Mouse (Mus musculus) CH12.LX (cell line): ENCODE data around the gene Slc22a20. TPM values are rescaled to one million over a fixed set of nuclear protein-coding genes. Genes with fewer than 3 reads are reported as not detected.

ENCODE experiments used
- DNase-seq: peaks from one replicate; pipeline ENCODE4 v3.0.0-alpha.2; 2013; ENCODE audit errors: extremely low read depth
- H3K27ac ChIP-seq: 2 replicates; pipeline ENCODE4 v1.5.1; 2012; ENCODE audit warnings: low read depth, mild to moderate bottlenecking, control low read depth, moderate library complexity; ENCODE audit not compliant: insufficient read depth
- H3K27me3 ChIP-seq: replicated peaks from 2 replicates; pipeline ENCODE3; 2012; ENCODE audit warnings: inconsistent platforms
- H3K36me3 ChIP-seq, 2 experiments: replicated peaks in 1 of 2; 2 replicates each; pipeline versions ENCODE3 to v1.6.1; 2012; ENCODE audit warnings: inconsistent platforms in 1 of 2, low read length in 1 of 2, mild to moderate bottlenecking in 1 of 2, mixed read lengths in 1 of 2, moderate library complexity in 1 of 2; ENCODE audit not compliant: control insufficient read depth in 1 of 2, insufficient read depth in 1 of 2
- H3K4me1 ChIP-seq, 2 experiments: 2 replicates each; pipeline ENCODE4 v1.6.1; 2012; ENCODE audit warnings: inconsistent platforms in 1 of 2, moderate library complexity in 1 of 2; ENCODE audit not compliant: insufficient read depth in 2 of 2, control insufficient read depth in 1 of 2
- H3K4me2 ChIP-seq: 2 replicates; pipeline ENCODE4 v1.6.1; 2012; ENCODE audit warnings: low read depth, mild to moderate bottlenecking, control low read depth; ENCODE audit not compliant: poor library complexity, insufficient read depth, severe bottlenecking
- H3K4me3 ChIP-seq, 3 experiments: fragments of 150-350 bp in 1 of 3; sonication (generic) in 1 of 3; replicated peaks in 1 of 3; 2 replicates each; pipeline versions ENCODE3 to v1.5.1; 2011 to 2012; ENCODE audit warnings: low read depth in 2 of 3, low read length in 2 of 3, mild to moderate bottlenecking in 2 of 3, moderate library complexity in 2 of 3, control low read depth in 1 of 3, improper control_type of control experiment in 1 of 3, inconsistent platforms in 1 of 3, mixed read lengths in 1 of 3; ENCODE audit not compliant: poor library complexity in 1 of 3
- H3K79me2 ChIP-seq: replicated peaks from 2 replicates; pipeline ENCODE4 v1.6.1; 2012; ENCODE audit warnings: mild to moderate bottlenecking, moderate library complexity; ENCODE audit not compliant: control insufficient read depth, poor library complexity, insufficient read depth, severe bottlenecking; ENCODE audit errors: extremely low read depth
- H3K9ac ChIP-seq: 2 replicates; pipeline ENCODE4 v1.6.1; 2012; ENCODE audit warnings: low read depth, mild to moderate bottlenecking, control low read depth, moderate library complexity; ENCODE audit not compliant: insufficient read depth
- H3K9me3 ChIP-seq: replicated peaks from 2 replicates; pipeline ENCODE3; 2012; ENCODE audit warnings: low read length, inconsistent platforms, mixed read lengths
- BHLHE40 ChIP-seq: IDR thresholded peaks from 2 replicates; pipeline ENCODE4 v1.6.1; 2011; ENCODE audit warnings: mild to moderate bottlenecking, low read depth, low read length, improper control_type of control experiment
- CHD1 ChIP-seq: IDR thresholded peaks from 2 replicates; pipeline ENCODE4 v1.6.1; 2012; ENCODE audit warnings: low read depth, low read length, improper control_type of control experiment, inconsistent platforms
- CHD2 ChIP-seq: IDR thresholded peaks from 2 replicates; pipeline ENCODE4 v1.6.1; 2011; ENCODE audit warnings: low read length, improper control_type of control experiment
- E2F4 ChIP-seq: IDR thresholded peaks from 2 replicates; pipeline ENCODE4 v1.6.1; 2011; ENCODE audit warnings: low read depth, low read length, improper control_type of control experiment; ENCODE audit not compliant: insufficient replicate concordance
- ELF1 ChIP-seq: IDR thresholded peaks from 2 replicates; pipeline ENCODE4 v1.6.1; 2014; ENCODE audit warnings: low read depth, mild to moderate bottlenecking, inconsistent platforms, low read length, improper control_type of control experiment
- EP300 ChIP-seq: IDR thresholded peaks from 2 replicates; pipeline ENCODE4 v1.6.1; 2011; ENCODE audit warnings: low read length, improper control_type of control experiment
- GABPA ChIP-seq: IDR thresholded peaks from 2 replicates; pipeline ENCODE4 v1.6.1; 2012; ENCODE audit warnings: low read depth, low read length, improper control_type of control experiment, inconsistent platforms; ENCODE audit not compliant: insufficient replicate concordance
- HCFC1 ChIP-seq: IDR thresholded peaks from 2 replicates; pipeline ENCODE4 v1.6.1; 2012; ENCODE audit warnings: low read depth, mild to moderate bottlenecking, inconsistent platforms, low read length, improper control_type of control experiment
- IRF4 ChIP-seq: IDR thresholded peaks from 2 replicates; pipeline ENCODE4 v1.6.1; 2014; ENCODE audit warnings: low read depth, mild to moderate bottlenecking, inconsistent platforms, low read length, improper control_type of control experiment
- JUND ChIP-seq: conservative IDR thresholded peaks from 2 replicates; pipeline ENCODE4 v1.6.1; 2011; ENCODE audit warnings: low read depth, low read length, improper control_type of control experiment
- MXI1 ChIP-seq: IDR thresholded peaks from 2 replicates; pipeline ENCODE4 v1.6.1; 2011; ENCODE audit warnings: mild to moderate bottlenecking, low read depth, low read length, improper control_type of control experiment
- NELFE ChIP-seq: IDR thresholded peaks from 2 replicates; pipeline ENCODE4 v1.6.1; 2011; ENCODE audit warnings: low read depth, low read length, improper control_type of control experiment
- NRF1 ChIP-seq: IDR thresholded peaks from 2 replicates; pipeline ENCODE4 v1.6.1; 2014; ENCODE audit warnings: low read depth, mild to moderate bottlenecking, inconsistent platforms, low read length, improper control_type of control experiment, moderate library complexity
- POLR2A ChIP-seq: IDR thresholded peaks from 2 replicates; pipeline ENCODE4 v1.6.1; 2011; ENCODE audit warnings: low read depth, mild to moderate bottlenecking, improper control_type of control experiment, low read length
- RAD21 ChIP-seq: IDR thresholded peaks from 2 replicates; pipeline ENCODE4 v1.6.1; 2011; ENCODE audit warnings: low read depth, mild to moderate bottlenecking, low read length, improper control_type of control experiment, moderate library complexity
- RCOR1 ChIP-seq: conservative IDR thresholded peaks from 2 replicates; pipeline ENCODE4 v1.6.1; 2012; ENCODE audit warnings: low read depth, mild to moderate bottlenecking, inconsistent platforms, low read length, improper control_type of control experiment
- SIN3A ChIP-seq: IDR thresholded peaks from 2 replicates; pipeline ENCODE4 v1.6.1; 2012; ENCODE audit warnings: low read length, improper control_type of control experiment, inconsistent platforms
- UBTF ChIP-seq: IDR thresholded peaks from 2 replicates; pipeline ENCODE4 v1.6.1; 2012; ENCODE audit warnings: low read depth, mild to moderate bottlenecking, inconsistent platforms, low read length, improper control_type of control experiment, moderate library complexity
- ZKSCAN1 ChIP-seq: IDR thresholded peaks from 2 replicates; pipeline ENCODE4 v1.6.1; 2012; ENCODE audit warnings: low read depth, inconsistent platforms, low read length, improper control_type of control experiment, borderline replicate concordance
- dilution Hi-C: fragments of 300-500 bp; cut with MboI; formaldehyde crosslinking; loops from 2 replicates; pipeline ENCODE4 v1.14.3; 2020; ENCODE audit warnings: low sequenced_read_pairs; ENCODE audit not compliant: extremely low pct_unique_long_range_greater_than_20kb, extremely low pct_ligation_motif_present
- in situ Hi-C: fragments of 300-500 bp; cut with MboI; formaldehyde crosslinking; loops from 3 replicates; pipeline ENCODE4 v1.14.3; 2019; ENCODE audit warnings: low sequenced_read_pairs, low pct_ligation_motif_present, low pct_unique_long_range_greater_than_20kb, mixed read lengths
- polyA plus RNA-seq: library from polyadenylated mRNA; unstranded; fragments of >175 nt; gene quantifications from 2 replicates; pipeline ENCODE4 v1.2.1, GENCODE M21; 2012; ENCODE audit warnings: low read depth; ENCODE audit not compliant: insufficient read length
- total RNA-seq, 2 experiments: library from RNA; depleted of rRNA; stranded (reverse); fragments of 300-350 nt in 1 of 2; fragments of >200 nt in 1 of 2; gene quantifications; 2 replicates each; pipeline ENCODE4 v1.2.3; 2012 to 2014

Gene Slc22a20
- total and polyA plus RNA-seq, 3 experiments: not detected

- dilution Hi-C loops (no loop called here), in situ Hi-C loops (no loop called here)
- no peak overlapping the region for H3K9ac ChIP-seq
- no peaks in the 10 kb centered on the region for H3K9me3 ChIP-seq
- H3K4me3 ChIP-seq: no peak overlapping the region
- H3K27me3 ChIP-seq: no peaks in the 10 kb centered on the region
- no peak overlapping the region for H3K4me2 ChIP-seq
- TF ChIP-seq EP300 (no peak), RCOR1 (no peak), BHLHE40 (no peak), CHD2 (no peak), IRF4 (no peak), MXI1 (no peak), HCFC1 (no peak), ZKSCAN1 (no peak), UBTF (no peak), NRF1 (no peak)
- peaks cover 33 to 67% of the 10 kb centered on the region in 2 experiments for H3K36me3 ChIP-seq
- H3K4me1 ChIP-seq: no peaks in the 10 kb centered on the region; a peak in 1 of 4 replicates
- no peak for DNase-seq
- H3K79me2 ChIP-seq: no peaks in the 10 kb centered on the region
- H3K27ac ChIP-seq: no peak overlapping the region
These were observed 19.6 kb upstream of the Slc22a20 start for GRCm38 (mm10) chr19:6005541-6005940.

- Histone ChIP-seq H3K27ac (no peak overlapping the region), H3K4me1 (peaks cover 0 to 12% of the 10 kb centered on the region in 2 experiments; a peak in 2 of 4 replicates), H3K27me3 (no peaks in the 10 kb centered on the region), H3K36me3 (peaks cover 29 to 63% of the 10 kb centered on the region in 2 experiments), H3K79me2 (no peaks in the 10 kb centered on the region), H3K4me2 (no peak overlapping the region), H3K4me3 (no peak overlapping the region), H3K9me3 (peaks cover 3% of the 10 kb centered on the region)
- in situ Hi-C loops: no loop called here
- no peak for TF ChIP-seq UBTF
- no peak for TF ChIP-seq E2F4
- no peak for TF ChIP-seq SIN3A
- TF ChIP-seq HCFC1: no peak
- no peak for TF ChIP-seq ELF1
- no peak for TF ChIP-seq NELFE
- TF ChIP-seq POLR2A: no peak
- TF ChIP-seq BHLHE40: no peak
- TF ChIP-seq, all 38 proteins: peak for 0
- no peak for DNase-seq
- H3K9ac ChIP-seq: no peak overlapping the region
- dilution Hi-C loops: no loop called here
These were observed 14.0 kb upstream of the Slc22a20 start for GRCm38 (mm10) chr19:5999969-6000368.

DNA sequence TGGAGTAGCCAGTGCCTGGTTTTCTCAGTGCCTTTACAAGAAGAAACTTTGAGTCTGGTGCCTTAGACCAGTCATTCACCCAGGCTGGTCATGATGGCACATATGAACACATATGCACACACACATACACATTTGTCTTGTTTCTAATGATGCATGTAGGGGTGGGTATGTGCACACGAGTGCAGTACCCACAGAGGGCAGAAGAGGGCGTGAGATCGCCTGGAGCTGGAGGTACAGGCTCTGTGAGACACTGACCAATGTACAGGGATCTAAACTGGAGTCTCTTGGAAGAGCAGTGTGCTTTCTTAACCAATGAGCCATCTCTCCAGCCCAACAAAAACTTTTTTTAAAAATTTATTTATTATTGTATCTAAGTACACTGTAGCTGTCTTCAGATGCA, 12.2 kb upstream of the Slc22a20 start:
- Histone ChIP-seq H3K27me3 (no peaks in the 10 kb centered on the region), H3K9me3 (peaks cover 3% of the 10 kb centered on the region), H3K4me2 (no peak overlapping the region), H3K9ac (no peak overlapping the region), H3K27ac (no peak overlapping the region), H3K36me3 (peaks cover 37 to 71% of the 10 kb centered on the region in 2 experiments), H3K79me2 (no peaks in the 10 kb centered on the region), H3K4me1 (peaks cover 0 to 12% of the 10 kb centered on the region in 2 experiments; a peak in 1 of 4 replicates), H3K4me3 (no peak overlapping the region)
- TF ChIP-seq JUND (no peak), RAD21 (no peak), CHD1 (no peak), GABPA (no peak), SIN3A (no peak)
- DNase-seq: no peak
- dilution Hi-C loops (no loop called here), in situ Hi-C loops (no loop called here)
